Mouse (Mus musculus): Measurements from ENCODE around the gene St5. TPM values are rescaled to one million over a fixed set of nuclear protein-coding genes. Genes with fewer than 3 reads are reported as not detected.

The St5 gene
- polyA plus RNA-seq, 1 experiment from 2014 or later: 45.1 TPM

- peak within 1 kb of the TSS; percentile 94 for H3K4me3 ChIP-seq
- H3K36me3 ChIP-seq: peaks cover 40% of the 10 kb centered on the region
- H3K9me3 ChIP-seq: no peaks in the 10 kb centered on the region
- H3K27me3 ChIP-seq: no peaks in the 10 kb centered on the region
- H3K27ac ChIP-seq: peak within 1 kb of the TSS; percentile 98
- peaks cover 32% of the 10 kb centered on the region for H3K4me1 ChIP-seq
- under 1% methylated on average over 72 of the region's 72 CpGs for WGBS
- H3K9ac ChIP-seq: peak within 1 kb of the TSS; percentile 100
- H3K4me2 ChIP-seq: peak within 1 kb of the TSS; percentile 90
- ATAC-seq (ENCODE audit: insufficient number of reproducible peaks, insufficient read depth, low FRiP score, low TSS enrichment, low read depth): peak; percentile 87
Observed at GRCm38 (mm10) chr7:109518838-109519696, 184.3 kb downstream of the St5 start, which contains the start of gene Rpl27a. Rpl27a (plus strand) TSS chr7:109519147.

GRCm38 (mm10) chr7:109518036-109518681, 185.2 kb downstream of the St5 start:
- Histone ChIP-seq H3K9ac (peak overlapping the region; percentile 100), H3K9me3 (no peaks in the 10 kb centered on the region), H3K4me3 (peak overlapping the region; percentile 94), H3K36me3 (peaks cover 31% of the 10 kb centered on the region), H3K27ac (peak overlapping the region; percentile 98), H3K27me3 (no peaks in the 10 kb centered on the region), H3K4me1 (peaks cover 32% of the 10 kb centered on the region), H3K4me2 (peak overlapping the region; percentile 66)
- 16% methylated on average over 10 of the region's 10 CpGs for WGBS
- no peak for ATAC-seq (ENCODE audit: insufficient number of reproducible peaks, insufficient read depth, low FRiP score, low TSS enrichment, low read depth)

- Histone ChIP-seq H3K9me3 (no peaks in the 10 kb centered on the region), H3K27ac (no peak overlapping the region), H3K4me3 (no peak overlapping the region), H3K9ac (no peak overlapping the region), H3K4me1 (peaks cover 25% of the 10 kb centered on the region), H3K27me3 (no peaks in the 10 kb centered on the region), H3K36me3 (peaks cover 14% of the 10 kb centered on the region), H3K4me2 (no peak overlapping the region)
- 69% methylated on average over 3 of the region's 3 CpGs for WGBS
- ATAC-seq (ENCODE audit: insufficient number of reproducible peaks, insufficient read depth, low FRiP score, low TSS enrichment, low read depth): no peak
Observed at GRCm38 (mm10) chr7:109516500-109516899, 186.9 kb downstream of the St5 start.

GRCm38 (mm10) chr7:109511838-109512237, 191.6 kb downstream of the St5 start:
- 88% methylated on average over 3 of the region's 3 CpGs for WGBS
- H3K9ac ChIP-seq: no peak overlapping the region
- H3K4me2 ChIP-seq: no peak overlapping the region
- no peak for ATAC-seq (ENCODE audit: insufficient number of reproducible peaks, insufficient read depth, low FRiP score, low TSS enrichment, low read depth)
- H3K9me3 ChIP-seq: no peaks in the 10 kb centered on the region
- H3K27ac ChIP-seq: no peak overlapping the region
- no peaks in the 10 kb centered on the region for H3K36me3 ChIP-seq
- H3K27me3 ChIP-seq: 0 out of 2 replicates have a peak, but pooled peaks cover 5% of the 10 kb centered on the region
- H3K4me1 ChIP-seq: no peaks in the 10 kb centered on the region
- H3K4me3 ChIP-seq: no peak overlapping the region

DNA sequence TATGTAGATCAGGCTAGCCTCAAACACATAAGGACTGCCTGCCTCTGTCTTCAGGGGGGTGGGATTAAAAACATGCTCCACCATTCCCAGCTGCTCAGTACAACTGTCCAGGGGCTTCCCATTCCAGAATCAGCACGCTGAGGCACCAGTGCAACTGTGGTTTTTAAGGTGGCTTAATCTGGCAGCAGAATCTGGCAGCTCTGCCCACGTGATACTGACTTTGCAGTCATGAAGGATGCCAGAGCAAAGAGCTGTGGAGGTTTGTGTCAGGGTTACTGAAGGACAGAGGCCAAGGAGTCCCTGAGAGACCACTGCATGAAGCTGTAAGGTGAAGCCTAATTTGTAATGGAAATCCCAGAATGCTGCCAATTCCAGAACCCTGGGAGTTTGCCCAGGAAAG, 192.6 kb downstream of the St5 start:
- H3K27ac ChIP-seq: no peak overlapping the region
- no peak for ATAC-seq (ENCODE audit: insufficient number of reproducible peaks, insufficient read depth, low FRiP score, low TSS enrichment, low read depth)
- H3K4me3 ChIP-seq: no peak overlapping the region
- no peak overlapping the region for H3K4me2 ChIP-seq
- H3K27me3 ChIP-seq: 0 out of 2 replicates have a peak, but pooled peaks cover 5% of the 10 kb centered on the region
- no peaks in the 10 kb centered on the region for H3K36me3 ChIP-seq
- no peaks in the 10 kb centered on the region for H3K4me1 ChIP-seq
- H3K9ac ChIP-seq: no peak overlapping the region
- no peaks in the 10 kb centered on the region for H3K9me3 ChIP-seq
- 61% methylated on average over 2 of the region's 2 CpGs for WGBS

- H3K36me3 ChIP-seq: no peaks in the 10 kb centered on the region
- H3K4me2 ChIP-seq: no peak within 1 kb of the TSS
- H3K9ac ChIP-seq: no peak within 1 kb of the TSS
- no peak within 1 kb of the TSS for H3K4me3 ChIP-seq
- no peak for ATAC-seq (ENCODE audit: insufficient number of reproducible peaks, insufficient read depth, low FRiP score, low TSS enrichment, low read depth)
- 0 out of 2 replicates have a peak, but pooled peaks cover 5% of the 10 kb centered on the region for H3K27me3 ChIP-seq
- H3K27ac ChIP-seq: no peak within 1 kb of the TSS
- 86% methylated on average over 4 of the region's 4 CpGs for WGBS
- no peaks in the 10 kb centered on the region for H3K9me3 ChIP-seq
- no peaks in the 10 kb centered on the region for H3K4me1 ChIP-seq
Observed at GRCm38 (mm10) chr7:109508034-109508433, 195.4 kb downstream of the St5 start, which contains the start of gene Trim66. Trim66 (minus strand) TSS chr7:109508134.

DNA sequence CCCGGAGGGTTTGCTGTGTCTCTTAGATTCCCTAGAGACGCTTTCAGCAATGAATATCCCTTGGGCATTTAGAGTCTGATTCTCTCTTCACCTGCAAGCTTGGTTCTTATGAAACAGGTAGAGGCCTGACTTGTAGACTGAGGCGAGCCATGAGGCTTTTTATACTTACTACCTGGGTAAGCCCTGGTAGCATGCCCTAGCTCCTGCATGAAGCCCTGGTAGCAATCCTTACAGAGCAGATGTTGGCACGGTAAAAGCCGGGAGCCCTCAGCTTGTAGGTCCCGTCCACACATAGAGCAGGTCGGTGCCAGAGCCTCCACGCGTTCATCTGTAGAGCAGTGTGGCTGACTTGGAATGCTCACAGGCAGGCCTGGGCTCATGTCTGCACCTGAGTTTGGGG, 195.8 kb downstream of the St5 start:
- Histone ChIP-seq H3K9me3 (no peaks in the 10 kb centered on the region), H3K9ac (no peak overlapping the region)
- no peak for ATAC-seq (ENCODE audit: insufficient number of reproducible peaks, insufficient read depth, low FRiP score, low TSS enrichment, low read depth)

DNA sequence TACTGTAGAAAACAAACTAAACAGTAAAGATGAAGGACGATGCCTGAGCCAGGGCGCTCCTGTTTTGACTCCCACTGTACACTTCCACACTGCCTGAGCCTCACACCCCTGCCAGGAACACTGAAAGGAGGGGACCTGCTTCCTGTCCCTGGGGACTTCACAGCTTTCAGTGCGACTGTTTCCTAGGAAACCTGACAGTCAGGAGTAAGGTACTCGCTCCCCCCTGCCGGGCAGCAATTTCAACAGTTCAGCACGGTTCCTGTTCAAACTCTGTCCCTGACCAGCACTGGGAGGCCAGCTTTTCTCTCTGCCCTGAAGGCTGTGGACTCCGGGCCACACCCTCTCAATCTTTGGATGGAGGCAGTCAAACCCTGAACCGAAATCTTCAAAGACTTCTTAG, 196.3 kb downstream of the St5 start:
- H3K27ac ChIP-seq: no peak overlapping the region
- no peak overlapping the region for H3K4me2 ChIP-seq
- ATAC-seq (ENCODE audit: insufficient number of reproducible peaks, insufficient read depth, low FRiP score, low TSS enrichment, low read depth): no peak
- H3K4me1 ChIP-seq: no peaks in the 10 kb centered on the region
- no peak overlapping the region for H3K4me3 ChIP-seq
- 0 out of 2 replicates have a peak, but pooled peaks cover 5% of the 10 kb centered on the region for H3K27me3 ChIP-seq
- no peaks in the 10 kb centered on the region for H3K9me3 ChIP-seq
- 6% methylated on average over 8 of the region's 8 CpGs for WGBS
- H3K36me3 ChIP-seq: no peaks in the 10 kb centered on the region
- H3K9ac ChIP-seq: no peak overlapping the region

More for the DNA sequence above, 195.8 kb downstream of the St5 start:
- Histone ChIP-seq H3K27ac (no peak overlapping the region), H3K4me1 (no peaks in the 10 kb centered on the region), H3K36me3 (no peaks in the 10 kb centered on the region), H3K27me3 (0 out of 2 replicates have a peak, but pooled peaks cover 5% of the 10 kb centered on the region), H3K4me2 (no peak overlapping the region), H3K4me3 (no peak overlapping the region)
- WGBS: 32% methylated on average over 9 of the region's 9 CpGs

DNA sequence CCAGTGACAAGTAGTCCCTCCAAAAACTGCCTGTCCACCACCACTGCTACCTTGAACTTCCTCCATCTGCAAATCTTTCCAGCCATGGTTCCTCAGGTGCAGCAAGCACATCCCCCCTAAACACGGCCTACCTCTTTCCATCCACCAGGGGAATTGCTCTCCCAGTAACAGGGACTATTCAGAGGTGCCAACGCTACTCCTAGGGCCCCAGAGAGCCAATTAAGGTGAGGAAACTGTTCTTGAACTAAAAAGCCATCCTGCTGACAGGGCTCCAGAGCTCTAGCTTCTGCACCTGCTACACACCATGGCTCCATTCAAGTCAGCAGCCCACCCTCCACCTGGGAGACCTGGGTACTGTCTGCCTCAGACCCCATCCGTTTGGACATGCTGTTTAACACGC, 205.9 kb downstream of the St5 start:
- Histone ChIP-seq H3K4me1 (peaks cover 10% of the 10 kb centered on the region), H3K4me3 (no peak overlapping the region), H3K27ac (no peak overlapping the region), H3K27me3 (peaks cover 20% of the 10 kb centered on the region), H3K9me3 (no peaks in the 10 kb centered on the region), H3K4me2 (no peak overlapping the region), H3K9ac (no peak overlapping the region), H3K36me3 (no peaks in the 10 kb centered on the region)
- 57% methylated on average over 4 of the region's 4 CpGs for WGBS
- ATAC-seq (ENCODE audit: insufficient number of reproducible peaks, insufficient read depth, low FRiP score, low TSS enrichment, low read depth): no peak

- Histone ChIP-seq H3K4me1 (peaks cover 10% of the 10 kb centered on the region), H3K36me3 (no peaks in the 10 kb centered on the region), H3K9me3 (no peaks in the 10 kb centered on the region), H3K4me2 (peak overlapping the region; percentile 53), H3K4me3 (peak overlapping the region; percentile 14), H3K27me3 (peaks cover 24% of the 10 kb centered on the region), H3K27ac (no peak overlapping the region), H3K9ac (peak overlapping the region; percentile 55)
- peak; percentile 37; the same call in 1 of the 2 replicates for ATAC-seq (ENCODE audit: insufficient number of reproducible peaks, insufficient read depth, low FRiP score, low TSS enrichment, low read depth)
- 8% methylated on average over 21 of the region's 21 CpGs for WGBS
Observed at GRCm38 (mm10) chr7:109493319-109494316, 209.8 kb downstream of the St5 start.

Data from embryonic facial prominence, embryonic 13.5 days (tissue).